In genomic region chr4:152177174-152177536, GRCm38 (mm10) we compare ENCODE assay signal across 10 mouse cellular contexts. TPM values are rescaled to one million over a fixed set of nuclear protein-coding genes. Genes with fewer than 3 reads are reported as not detected.
DNase-seq lines count a peak whose midpoint lies in the region; ATAC-seq and TF ChIP-seq lines count a peak whose summit lies in the region.
"Had no signal": no experiment of that assay in that cellular context is flagged by ENCODE, and none has a peak within 500 bp of the region (broad histone marks: within the 10 kb centered on the region; RNA-seq: fewer than 3 reads in every experiment).

No protein-coding gene starts in this region.

- H3K27me3 ChIP-seq in heart, embryonic 16.5 days (ENCODE audit: control insufficient read depth, insufficient read depth, low read length), result no peaks in the 10 kb centered on the region
- no peaks in the 10 kb centered on the region for H3K27me3 ChIP-seq in G1E (ENCODE audit: insufficient read depth, low read length)
- peaks cover 73% of the 10 kb centered on the region for H3K27me3 ChIP-seq in hindbrain, embryonic 10.5 days (ENCODE audit: insufficient read depth, poor library complexity, severe bottlenecking)
- peaks cover 66% of the 10 kb centered on the region for H3K27me3 ChIP-seq in midbrain, embryonic 10.5 days (ENCODE audit: low read depth, poor library complexity, severe bottlenecking)

- peak overlapping the region; percentile 73 for H3K4me3 ChIP-seq in heart, embryonic 16.5 days (ENCODE audit: low read length)
- peak overlapping the region; percentile 87 for H3K4me3 ChIP-seq in G1E (ENCODE audit: low read depth, low read length)
- H3K4me3 ChIP-seq in hindbrain, embryonic 10.5 days, result peak overlapping the region; percentile 84
- peak overlapping the region; percentile 67 for H3K4me3 ChIP-seq in midbrain, embryonic 10.5 days

- ATAC-seq in heart, embryonic 16.5 days (replicated peaks; ENCODE audit: extremely low read depth, insufficient read depth, low FRiP score), result no peak
- no peak for ATAC-seq in G1E (ENCODE audit: extremely low read depth, insufficient number of reproducible peaks, low FRiP score, poor library complexity, severe bottlenecking)
- ATAC-seq in monocyte, adult 5-6 weeks (replicated peaks; ENCODE audit: insufficient number of reproducible peaks, low FRiP score, low TSS enrichment, poor library complexity, severe bottlenecking), result no peak

- H3K9ac ChIP-seq in heart, embryonic 16.5 days (ENCODE audit: low read length), result peak overlapping the region; percentile 87

- 60% methylated on average over 6 of the region's 6 CpGs for WGBS in heart, embryonic 16.5 days
- WGBS in hindbrain, embryonic 10.5 days, result 68% methylated on average over 6 of the region's 6 CpGs
- WGBS in midbrain, embryonic 10.5 days, result 69% methylated on average over 6 of the region's 6 CpGs

- intact Hi-C loops in heart, postnatal 36 days (cut with DNase I), result no loop called here

- TF ChIP-seq CTCF in G1E (IDR thresholded peaks at IDR 0.05; ENCODE audit: low read depth, low read length), result no peak

- H3K4me2 ChIP-seq in heart, embryonic 16.5 days (ENCODE audit: low read depth, low read length), result peak overlapping the region; percentile 98

- no peaks in the 10 kb centered on the region for H3K9me3 ChIP-seq in heart, embryonic 16.5 days (replicated peaks; ENCODE audit: control insufficient read depth, low read length)
- H3K9me3 ChIP-seq in G1E (replicated peaks), result peaks cover 4% of the 10 kb centered on the region
- no peaks in the 10 kb centered on the region for H3K9me3 ChIP-seq in hindbrain, embryonic 10.5 days
- H3K9me3 ChIP-seq in midbrain, embryonic 10.5 days (replicated peaks), result no peaks in the 10 kb centered on the region

- no peak for DNase-seq in heart, postnatal 36 days
- no peak for DNase-seq in G1E (ENCODE audit: low spot score)
- DNase-seq in hindbrain, embryonic 10.5 days (ENCODE audit: low spot score), result no peak
- no peak for DNase-seq in midbrain, embryonic 10.5 days (ENCODE audit: low spot score)
- no peak for DNase-seq in embryo, embryonic 9.5 days (ENCODE audit: extremely low spot score)
- DNase-seq in urinary bladder, adult 2 months (ENCODE audit: low spot score), result no peak

- no peaks in the 10 kb centered on the region for H3K36me3 ChIP-seq in heart, embryonic 16.5 days (ENCODE audit: control insufficient read depth, insufficient read depth)
- peaks cover 24% of the 10 kb centered on the region for H3K36me3 ChIP-seq in G1E (replicated peaks)
- H3K36me3 ChIP-seq in hindbrain, embryonic 10.5 days, result peaks cover 2% of the 10 kb centered on the region
- H3K36me3 ChIP-seq in midbrain, embryonic 10.5 days, result peaks cover 7% of the 10 kb centered on the region; the same call in 1 of the 2 replicates

- H3K27ac ChIP-seq in heart, embryonic 16.5 days (ENCODE audit: low read length), result peak overlapping the region; percentile 95
- peak overlapping the region; percentile 95 for H3K27ac ChIP-seq in hindbrain, embryonic 10.5 days
- peak overlapping the region; percentile 94 for H3K27ac ChIP-seq in midbrain, embryonic 10.5 days (replicated peaks)

- H3K4me1 ChIP-seq in heart, embryonic 16.5 days (ENCODE audit: control insufficient read depth, insufficient read depth, low read length), result peaks cover 24% of the 10 kb centered on the region
- H3K4me1 ChIP-seq in G1E (ENCODE audit: insufficient read depth, low read depth, low read length), result peaks cover 58% of the 10 kb centered on the region
- peaks cover 43% of the 10 kb centered on the region for H3K4me1 ChIP-seq in hindbrain, embryonic 10.5 days (replicated peaks)
- peaks cover 39% of the 10 kb centered on the region for H3K4me1 ChIP-seq in midbrain, embryonic 10.5 days

RNA-seq across cellular contexts. Expression of gene Acot7, which starts 0.8 kb away (rescaled TPM):
- 67.7 and 68.0 TPM in 2 replicates for polyA plus RNA-seq in heart, embryonic 16.5 days (2015; fragmentation: Nextera tagmentation; extraction: Ambion mirVana)
- total RNA-seq in heart, postnatal 36 days (2021), result 10 to 100 TPM; 58.7 to 59.1 TPM
- total RNA-seq in G1E (2014; fragmentation: Nextera tagmentation) (17.1 and 22.1 TPM in 2 replicates), G1E (2017) (17.6 and 18.6 TPM in 2 replicates)
- 46.2 and 51.1 TPM in 2 replicates for polyA plus RNA-seq in G1E (2012)
- 90.0 and 118 TPM in 2 replicates for polyA plus RNA-seq in hindbrain, embryonic 10.5 days (2016; fragmentation: Nextera tagmentation; extraction: Ambion mirVana)
- polyA plus RNA-seq in midbrain, embryonic 10.5 days (2016; fragmentation: Nextera tagmentation; extraction: Ambion mirVana), result 85.7 and 99.7 TPM in 2 replicates
- polyA plus RNA-seq in urinary bladder, adult 2 months (2012; rRNA removed), result 44.9 and 48.1 TPM in 2 replicates
- 18.1 to 62.4 TPM (median 30.9 TPM) in 3 replicates for total RNA-seq in monocyte, adult 5-6 weeks (2017)

RNA-seq across cellular contexts. Expression of gene Hes2, which starts 18.5 kb away (rescaled TPM):
- 0.14 TPM in 1 of 2 replicates, not detected in the other for polyA plus RNA-seq in heart, embryonic 16.5 days (2015; fragmentation: Nextera tagmentation; extraction: Ambion mirVana)
- not detected for total RNA-seq in heart, postnatal 36 days (2021)
- not detected in 2 replicates for total RNA-seq in G1E (2014; fragmentation: Nextera tagmentation)
- 0.33 and 0.46 TPM in 2 replicates for total RNA-seq in G1E (2017)
- polyA plus RNA-seq in G1E (2012), result 0.04 and 0.18 TPM in 2 replicates
- polyA plus RNA-seq in hindbrain, embryonic 10.5 days (2016; fragmentation: Nextera tagmentation; extraction: Ambion mirVana), result 4.2 and 4.7 TPM in 2 replicates
- polyA plus RNA-seq in midbrain, embryonic 10.5 days (2016; fragmentation: Nextera tagmentation; extraction: Ambion mirVana), result 0.79 and 1.3 TPM in 2 replicates
- polyA plus RNA-seq in urinary bladder, adult 2 months (2012; rRNA removed), result 0.23 and 0.46 TPM in 2 replicates
- total RNA-seq in monocyte, adult 5-6 weeks (2017), result not detected in 3 replicates
- total RNA-seq: neutrophil, adult 5-6 weeks had no signal
- polyA plus RNA-seq: frontal cortex, adult 2 months had no signal

RNA-seq across cellular contexts. Expression of gene Espn, which starts 25.0 kb away (rescaled TPM):
- 1.3 and 1.5 TPM in 2 replicates for polyA plus RNA-seq in heart, embryonic 16.5 days (2015; fragmentation: Nextera tagmentation; extraction: Ambion mirVana)
- total RNA-seq in heart, postnatal 36 days (2021), result 1 to 10 TPM; 1.8 to 2.7 TPM
- total RNA-seq in G1E (2014; fragmentation: Nextera tagmentation) (9.3 and 16.4 TPM in 2 replicates), G1E (2017) (4.2 and 4.3 TPM in 2 replicates)
- 48.0 and 61.7 TPM in 2 replicates for polyA plus RNA-seq in G1E (2012)
- 1.6 and 6.5 TPM in 2 replicates for polyA plus RNA-seq in hindbrain, embryonic 10.5 days (2016; fragmentation: Nextera tagmentation; extraction: Ambion mirVana)
- polyA plus RNA-seq in midbrain, embryonic 10.5 days (2016; fragmentation: Nextera tagmentation; extraction: Ambion mirVana), result 0.94 and 1.4 TPM in 2 replicates
- 6.0 and 7.8 TPM in 2 replicates for polyA plus RNA-seq in urinary bladder, adult 2 months (2012; rRNA removed)
- 0.53 to 2.0 TPM (median 0.78 TPM) in 3 replicates for total RNA-seq in monocyte, adult 5-6 weeks (2017)
